Mouse (Mus musculus): ENCODE measurements around the gene Kxd1.

Gene Kxd1

DNA sequence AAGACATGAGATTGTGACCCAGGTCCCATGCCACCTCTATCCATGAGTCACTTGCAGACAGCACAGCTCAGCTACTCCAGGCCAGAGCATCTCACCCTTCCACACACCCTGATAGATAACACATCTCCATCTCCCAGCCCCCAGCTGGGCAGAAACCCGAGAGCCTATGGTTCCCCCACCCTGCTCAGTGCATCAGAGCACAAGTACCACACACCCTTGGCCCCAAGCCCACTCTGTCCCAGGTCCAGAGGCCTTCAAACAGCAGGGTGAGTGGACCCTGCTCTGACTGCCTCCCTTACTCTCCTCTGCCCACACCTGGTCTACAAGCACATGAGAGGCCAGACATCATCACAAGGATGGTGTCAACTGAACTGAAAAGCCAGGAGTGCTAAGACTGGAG, 59.8 kb downstream of the Kxd1 start:
- DNase-seq (ENCODE audit: low read depth), result no peak

DNA sequence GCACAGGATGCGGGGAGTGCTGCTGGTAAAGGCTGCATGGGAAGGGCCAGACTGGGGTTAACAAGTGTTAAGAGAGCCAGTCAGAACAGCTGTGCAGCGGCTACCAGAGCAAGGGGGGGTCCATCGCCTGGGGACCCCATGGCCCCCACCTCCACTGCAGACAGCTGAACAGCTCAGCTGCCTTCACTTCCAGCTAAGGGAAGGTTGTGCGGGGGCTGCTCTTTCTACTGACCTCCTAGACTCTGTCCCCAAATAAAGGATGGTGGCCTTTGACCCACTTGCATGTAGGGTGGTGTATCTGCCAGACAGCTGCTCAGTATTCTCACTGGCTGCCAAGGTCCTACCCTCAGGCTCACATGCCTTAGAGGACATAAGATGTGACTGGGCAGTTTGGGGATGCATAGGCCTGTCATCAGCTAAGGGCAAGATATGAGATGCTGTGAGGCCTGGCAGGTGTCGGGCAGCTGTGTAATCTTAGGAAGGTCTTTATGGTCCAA, 60.5 kb downstream of the Kxd1 start:
- no peak for DNase-seq (ENCODE audit: low read depth)

DNA sequence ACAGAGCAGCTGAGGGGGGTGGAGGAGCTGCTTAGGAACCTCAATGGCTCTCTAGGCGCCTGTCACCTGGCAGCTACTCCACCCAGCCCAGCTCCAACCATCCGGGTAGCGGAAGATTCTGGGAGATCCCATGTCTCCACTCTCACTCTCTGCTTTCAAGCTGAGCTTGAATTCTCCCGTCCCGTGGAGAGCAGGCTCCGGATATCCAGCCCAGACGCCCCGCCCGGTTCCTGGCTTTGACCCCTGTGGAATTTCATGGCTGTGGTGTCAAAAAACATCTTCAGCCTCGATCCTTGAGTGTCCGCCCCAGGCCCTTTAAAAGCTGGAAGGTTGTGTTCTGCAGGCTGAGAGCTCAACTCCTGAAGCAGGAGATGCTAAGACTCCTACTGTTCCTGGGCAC, 61.0 kb downstream of the Kxd1 start:
- DNase-seq (ENCODE audit: low read depth), result no peak

DNA sequence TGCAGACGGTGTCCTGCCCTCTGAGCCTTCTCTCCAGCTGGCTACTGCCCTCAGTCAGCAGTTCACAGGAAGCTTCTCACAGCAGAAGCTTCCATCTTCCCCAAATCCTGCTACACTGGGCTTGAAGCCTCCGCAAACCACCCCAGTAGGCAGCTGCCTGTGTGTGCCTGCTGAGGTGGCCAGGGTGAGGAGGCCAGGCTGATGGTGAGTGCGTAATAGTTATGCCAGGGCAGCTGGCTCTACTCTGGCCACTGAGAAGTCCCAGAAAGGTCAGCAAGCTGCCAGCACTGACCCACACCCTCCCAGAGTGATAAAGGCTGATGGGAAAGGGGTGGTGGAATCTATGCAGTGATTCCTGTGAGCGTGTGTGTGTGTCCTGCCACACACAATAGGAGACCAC, 61.5 kb downstream of the Kxd1 start:
- no peak for DNase-seq (ENCODE audit: low read depth)

DNA sequence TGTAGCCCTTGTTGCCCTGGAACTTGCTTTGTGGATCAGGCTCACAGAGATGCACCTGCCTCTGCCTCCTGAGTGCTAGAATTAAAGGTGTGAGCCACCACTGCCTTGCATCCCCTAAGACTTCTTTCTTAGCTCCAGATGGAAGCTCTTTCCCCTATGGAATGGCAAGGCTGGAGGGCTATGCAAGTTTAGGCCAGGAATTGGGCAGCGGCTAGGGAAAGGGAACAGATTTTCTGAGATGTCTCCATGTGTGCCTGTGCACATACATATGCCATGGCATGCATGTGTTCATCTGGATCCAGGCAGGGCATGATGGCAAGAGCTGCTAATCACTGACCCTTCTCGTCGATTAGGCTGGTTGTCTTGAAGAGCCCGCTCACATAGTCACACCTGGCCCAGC, 62.1 kb downstream of the Kxd1 start:
- no peak for DNase-seq (ENCODE audit: low read depth)

DNA sequence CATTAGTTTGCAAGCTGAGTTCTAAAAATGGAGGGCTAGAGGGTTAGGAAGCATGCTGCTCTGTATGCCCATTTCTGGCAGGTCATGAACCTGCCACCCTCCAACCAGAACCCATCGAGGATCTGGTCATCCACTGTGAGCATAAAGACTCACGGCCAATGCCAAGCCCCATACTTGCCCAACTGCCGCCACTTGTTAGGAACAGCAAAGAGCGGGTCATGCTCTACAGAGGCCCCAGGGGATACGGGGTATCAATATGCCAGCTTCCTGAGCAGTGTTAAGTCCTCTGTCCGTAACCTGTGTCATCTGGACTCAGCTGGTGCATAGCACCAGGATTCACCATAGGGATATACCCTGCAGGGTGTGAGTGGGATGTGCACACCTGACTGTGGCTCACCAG, 63.6 kb downstream of the Kxd1 start:
- no peak for DNase-seq (ENCODE audit: low read depth)

DNA sequence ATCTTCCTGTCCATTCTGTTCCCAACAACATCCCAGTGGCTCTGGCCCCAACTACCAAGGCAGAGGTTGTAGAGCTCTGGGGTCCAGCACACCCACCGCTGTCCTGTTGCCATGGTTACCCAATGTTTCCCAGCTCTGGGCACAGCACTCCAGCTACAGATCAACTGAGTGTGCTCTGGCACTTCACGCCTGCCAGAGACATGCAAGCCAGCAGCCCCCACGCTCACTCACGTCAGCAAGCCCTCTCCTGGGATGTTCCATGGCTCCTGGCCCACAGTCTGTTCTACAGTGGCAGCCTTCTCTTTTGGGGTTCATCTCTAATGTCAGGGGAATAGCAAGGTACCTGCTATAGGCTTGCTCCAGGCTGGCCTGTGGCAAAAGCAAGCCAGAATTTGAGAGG, 64.5 kb downstream of the Kxd1 start:
- no peak for DNase-seq (ENCODE audit: low read depth)

DNA sequence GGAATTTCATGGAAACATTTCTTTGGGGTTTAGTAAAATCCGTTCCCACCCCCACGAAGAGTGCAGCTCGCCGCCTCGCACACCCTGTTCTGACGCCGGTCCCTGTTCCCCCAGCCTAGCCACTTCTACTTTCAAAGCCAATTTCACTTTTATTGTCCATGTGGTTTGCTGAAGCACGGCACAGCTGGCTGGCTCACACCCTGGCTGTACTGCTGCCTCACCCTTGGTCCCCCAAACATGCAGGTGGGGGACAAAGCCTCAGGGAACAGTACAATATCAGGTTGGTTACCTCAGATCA, 65.3 kb downstream of the Kxd1 start:
- DNase-seq (ENCODE audit: low read depth), result no peak

DNA sequence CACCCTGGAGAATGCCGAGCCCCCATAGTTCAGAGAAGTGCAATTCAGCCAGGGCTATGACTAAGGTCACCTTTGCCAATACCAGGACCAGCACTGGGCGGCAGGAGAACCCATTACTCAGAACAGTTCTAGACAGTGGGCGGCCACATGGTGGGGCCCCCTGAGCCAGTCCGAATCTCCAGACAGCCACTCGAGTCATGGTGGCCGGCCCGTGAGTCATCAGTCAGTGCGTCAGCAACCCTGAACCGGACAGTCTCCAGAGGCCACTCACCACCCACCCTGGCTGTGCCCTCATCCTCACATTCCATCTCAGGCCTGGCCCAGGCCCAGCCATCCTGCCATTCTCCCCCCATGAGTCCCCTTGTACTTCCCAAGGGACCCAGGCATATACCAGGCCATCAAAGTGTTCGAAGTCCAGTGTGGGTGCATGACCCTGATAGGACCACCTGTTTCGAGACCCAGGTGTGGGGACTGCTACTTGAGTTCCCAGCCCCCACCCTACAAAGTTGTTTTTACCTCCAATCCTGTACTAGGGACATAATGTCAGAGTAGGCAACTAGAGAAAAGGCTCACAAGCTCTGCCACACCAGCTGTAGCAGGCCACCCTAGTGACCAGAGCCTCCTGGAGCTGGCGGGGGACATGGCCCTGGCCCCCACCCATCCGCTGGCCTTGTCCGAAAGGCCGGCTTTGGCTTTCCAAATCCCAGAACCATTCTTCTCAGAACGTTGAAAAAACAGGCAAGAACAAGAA, 65.8 kb downstream of the Kxd1 start:
- no peak for DNase-seq (ENCODE audit: low read depth)

DNA sequence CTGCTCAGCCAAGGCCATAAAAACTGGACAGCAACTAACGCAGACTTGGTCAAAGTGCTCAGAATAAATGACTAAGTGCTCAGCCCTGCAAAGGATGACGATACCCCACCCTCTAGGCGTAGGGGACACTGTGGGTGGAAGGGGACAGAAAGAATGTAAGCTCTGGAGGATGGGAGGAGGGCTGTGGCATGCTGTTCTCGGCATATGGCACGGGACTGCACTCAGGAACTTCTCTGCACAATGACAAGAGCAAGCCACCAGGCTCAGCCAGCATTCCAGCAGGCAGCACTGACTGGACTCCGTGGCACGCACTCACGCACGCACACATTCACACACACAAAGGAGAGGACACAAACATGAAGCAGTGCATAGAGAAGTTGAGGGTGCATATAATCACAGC, 67.2 kb downstream of the Kxd1 start:
- DNase-seq (ENCODE audit: low read depth), result no peak

DNA sequence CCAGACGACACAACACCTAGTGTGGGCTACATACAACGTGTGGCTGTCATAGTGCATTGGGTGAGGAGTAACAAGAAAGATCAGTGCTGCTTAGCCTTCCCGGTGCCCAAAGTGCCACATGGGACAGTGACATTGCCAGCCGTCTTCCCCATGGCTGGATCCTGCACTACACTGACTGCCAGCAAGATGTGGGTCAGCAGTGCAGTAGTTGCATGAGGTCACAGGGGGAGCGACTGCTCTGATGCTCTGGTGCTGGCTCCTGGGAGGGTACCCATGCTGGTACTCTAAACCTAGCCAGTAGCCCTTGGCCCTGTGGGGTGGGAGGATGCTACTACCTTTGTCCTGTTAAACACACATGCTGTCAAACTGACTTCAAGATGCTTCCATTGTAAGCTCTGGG, 67.6 kb downstream of the Kxd1 start:
- no peak for DNase-seq (ENCODE audit: low read depth)

DNA sequence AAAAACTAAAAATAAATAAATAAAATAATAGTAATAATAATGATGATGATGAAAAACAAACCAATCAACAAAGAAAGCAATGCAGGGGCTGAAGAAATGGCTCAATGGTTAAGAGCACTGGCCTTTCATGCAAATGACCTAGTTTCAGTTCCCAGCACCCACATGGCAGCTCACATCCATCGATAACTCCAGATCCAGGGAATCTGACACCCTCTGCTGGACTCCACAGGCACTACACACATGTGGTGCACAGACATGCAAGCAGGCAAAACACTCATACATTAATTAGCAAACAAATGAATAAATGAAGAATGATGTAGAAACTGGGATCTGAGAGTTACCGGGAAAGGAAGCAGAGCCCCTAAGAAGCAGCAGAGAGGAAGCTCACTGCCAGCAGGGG, 68.1 kb downstream of the Kxd1 start:
- DNase-seq (ENCODE audit: low read depth), result no peak

DNA sequence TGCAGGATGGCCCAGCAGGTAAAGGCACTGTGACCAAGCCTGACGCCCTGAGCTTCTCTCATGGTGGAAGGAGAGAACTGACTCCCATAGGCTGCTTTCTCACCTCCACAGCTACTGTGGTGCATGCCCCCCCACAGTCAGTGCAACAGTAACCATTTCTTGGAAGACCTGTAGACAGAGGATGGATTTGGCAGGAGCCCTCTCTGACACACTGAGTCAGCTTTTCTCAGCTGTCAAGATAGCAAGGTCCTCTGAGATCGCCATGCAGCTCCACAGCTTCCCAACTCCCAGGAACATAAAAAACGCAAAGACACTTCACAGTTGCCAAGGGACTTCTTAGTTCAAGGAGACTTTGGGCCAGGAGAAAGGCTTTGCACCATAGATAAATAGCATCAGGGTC, 69.3 kb downstream of the Kxd1 start:
- no peak for DNase-seq (ENCODE audit: low read depth)
